Mouse (Mus musculus) liver, embryonic 12.5 days (tissue): ENCODE measurements around the gene 2210408I21Rik. TPM values are rescaled to one million over a fixed set of nuclear protein-coding genes. Genes with fewer than 3 reads are reported as not detected.

Experiments
- ATAC-seq: fragments of 200-750 bp; cut with Nextera tagmentation; 2 replicates; pipeline ENCODE4 v1.8.0; 2017; ENCODE audit warnings: moderate number of reproducible peaks, mild to moderate bottlenecking, moderate library complexity
- H3K27ac ChIP-seq: fragments of 300-500 bp; sonication (generic); 2 replicates; pipeline ENCODE4 v1.5.1; 2016; ENCODE audit warnings: mild to moderate bottlenecking
- H3K27me3 ChIP-seq: fragments of 300-500 bp; sonication (generic); replicated peaks from 2 replicates; pipeline ENCODE4 v1.6.1; 2016; ENCODE audit warnings: mild to moderate bottlenecking, moderate library complexity
- H3K36me3 ChIP-seq: fragments of 300-500 bp; sonication (generic); 2 replicates; pipeline ENCODE4 v1.6.1; 2016; ENCODE audit warnings: mild to moderate bottlenecking, moderate library complexity
- H3K4me1 ChIP-seq: fragments of 300-500 bp; sonication (generic); 2 replicates; pipeline ENCODE4 v1.6.1; 2016
- H3K4me2 ChIP-seq: fragments of 300-500 bp; sonication (generic); 2 replicates; pipeline ENCODE4 v1.6.1; 2016; ENCODE audit warnings: mild to moderate bottlenecking, moderate library complexity
- H3K4me3 ChIP-seq: fragments of 300-500 bp; sonication (generic); 2 replicates; pipeline ENCODE4 v1.5.1; 2016; ENCODE audit warnings: mild to moderate bottlenecking, moderate library complexity
- H3K9ac ChIP-seq: fragments of 300-500 bp; sonication (generic); 2 replicates; pipeline ENCODE4 v1.6.1; 2016; ENCODE audit warnings: mild to moderate bottlenecking, moderate library complexity
- H3K9me3 ChIP-seq: fragments of 300-500 bp; sonication (generic); replicated peaks from 2 replicates; pipeline ENCODE4 v1.6.1; 2016; ENCODE audit warnings: mild to moderate bottlenecking, moderate library complexity
- WGBS: fragments of 180-500 bp; shearing (Covaris S2); methylation state at CpG from one replicate; pipeline ENCODE4 v1.1.7; 2016; ENCODE audit not compliant: insufficient replicate concordance; 5-methylcytosine and 5-hydroxymethylcytosine counted together
- polyA plus RNA-seq: library from polyadenylated mRNA; unstranded; fragments of >200 nt; fragmentation: Nextera tagmentation; extraction: Ambion mirVana; gene quantifications from 2 replicates; pipeline ENCODE4 v1.2.1, GENCODE M21; 2016

The 2210408I21Rik gene
- polyA plus RNA-seq, 1 experiment from 2014 or later, result 4.1 TPM

DNA sequence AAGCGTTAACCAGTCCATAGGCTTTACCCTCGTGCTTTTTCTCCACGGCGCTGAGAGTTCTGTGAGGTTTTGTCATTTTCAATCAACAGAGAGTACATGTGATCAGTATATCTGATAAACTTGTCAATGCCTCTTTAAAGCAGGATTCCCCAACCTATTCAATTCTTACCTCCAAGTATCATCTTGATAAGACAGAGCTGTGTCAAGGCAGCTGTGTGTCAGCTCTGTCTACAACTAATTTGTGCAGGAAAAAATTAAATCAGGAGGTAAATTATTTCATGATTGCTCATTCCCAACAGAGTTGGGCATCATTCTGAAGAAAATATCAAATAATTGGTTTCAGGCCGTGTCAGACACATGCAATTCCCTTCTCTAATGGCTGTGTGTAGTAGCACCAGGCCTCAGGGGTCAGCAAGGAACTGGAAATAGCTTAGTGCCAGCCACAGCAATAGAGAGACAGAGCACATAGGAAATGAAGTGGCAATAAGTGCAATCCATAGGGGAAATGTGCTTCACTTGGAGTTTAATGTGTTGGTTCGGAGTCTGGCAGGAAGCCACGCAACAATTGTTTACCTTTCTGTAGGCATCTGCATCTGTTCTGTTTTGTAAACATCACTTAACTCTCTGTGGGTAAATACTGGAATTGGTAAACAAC is 73.6 kb downstream of the 2210408I21Rik start:
- Histone ChIP-seq H3K9ac (no peak overlapping the region), H3K27ac (no peak overlapping the region), H3K9me3 (no peaks in the 10 kb centered on the region), H3K27me3 (no peaks in the 10 kb centered on the region), H3K4me2 (no peak overlapping the region), H3K4me1 (no peaks in the 10 kb centered on the region), H3K4me3 (no peak overlapping the region), H3K36me3 (no peaks in the 10 kb centered on the region)
- 75% methylated on average over 7 of the region's 7 CpGs for WGBS
- ATAC-seq, result no peak

GRCm38 (mm10) chr13:77213196-77213595 is 77.9 kb downstream of the 2210408I21Rik start:
- H3K36me3 ChIP-seq, result no peaks in the 10 kb centered on the region
- no peak overlapping the region for H3K4me3 ChIP-seq
- H3K4me2 ChIP-seq, result no peak overlapping the region
- H3K27me3 ChIP-seq, result no peaks in the 10 kb centered on the region
- H3K27ac ChIP-seq, result no peak overlapping the region
- no peaks in the 10 kb centered on the region for H3K4me1 ChIP-seq
- no peak overlapping the region for H3K9ac ChIP-seq
- no peak for ATAC-seq
- no peaks in the 10 kb centered on the region for H3K9me3 ChIP-seq

GRCm38 (mm10) chr13:77215460-77215859 is 80.1 kb downstream of the 2210408I21Rik start:
- H3K4me3 ChIP-seq, result no peak overlapping the region
- no peak for ATAC-seq
- no peak overlapping the region for H3K27ac ChIP-seq
- no peaks in the 10 kb centered on the region for H3K9me3 ChIP-seq
- H3K9ac ChIP-seq, result no peak overlapping the region
- H3K4me2 ChIP-seq, result no peak overlapping the region
- H3K27me3 ChIP-seq, result no peaks in the 10 kb centered on the region
- WGBS, result 64% methylated on average over 2 of the region's 2 CpGs
- H3K4me1 ChIP-seq, result no peaks in the 10 kb centered on the region
- no peaks in the 10 kb centered on the region for H3K36me3 ChIP-seq

DNA sequence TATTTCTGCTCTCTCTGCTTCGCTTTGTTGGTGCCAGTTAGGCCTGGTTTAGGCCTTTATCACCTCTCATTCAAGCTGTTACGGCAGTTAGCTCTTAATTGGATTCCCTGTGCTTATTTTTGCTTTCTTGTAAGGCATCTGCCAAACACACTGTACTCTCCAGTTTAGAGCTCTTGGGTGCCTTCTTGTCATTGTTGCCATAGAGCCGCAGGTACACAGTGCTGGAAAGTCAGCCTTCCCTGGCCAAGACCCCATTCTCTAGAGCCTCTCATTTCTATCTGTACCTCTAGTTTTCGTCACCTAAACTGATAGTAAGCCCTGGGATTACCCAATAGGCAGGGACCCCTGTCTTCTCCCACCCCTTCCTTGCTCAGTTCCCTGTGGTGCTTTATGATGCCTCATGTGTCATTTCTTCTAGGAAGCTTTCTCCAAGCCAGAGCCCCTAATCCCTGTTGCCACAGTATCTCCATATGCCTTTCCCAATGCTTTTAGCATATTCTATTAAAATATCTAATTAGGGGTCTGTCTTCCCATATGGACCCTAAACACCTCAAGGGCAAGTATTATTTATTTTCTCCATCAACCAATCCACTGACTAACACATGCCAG is 82.4 kb downstream of the 2210408I21Rik start:
- no peak overlapping the region for H3K4me2 ChIP-seq
- no peak overlapping the region for H3K27ac ChIP-seq
- no peak overlapping the region for H3K4me3 ChIP-seq
- no peaks in the 10 kb centered on the region for H3K9me3 ChIP-seq
- H3K36me3 ChIP-seq, result no peaks in the 10 kb centered on the region
- WGBS, result 70% methylated on average over 4 of the region's 4 CpGs
- H3K27me3 ChIP-seq, result no peaks in the 10 kb centered on the region
- no peak for ATAC-seq
- H3K4me1 ChIP-seq, result no peaks in the 10 kb centered on the region
- no peak overlapping the region for H3K9ac ChIP-seq

DNA sequence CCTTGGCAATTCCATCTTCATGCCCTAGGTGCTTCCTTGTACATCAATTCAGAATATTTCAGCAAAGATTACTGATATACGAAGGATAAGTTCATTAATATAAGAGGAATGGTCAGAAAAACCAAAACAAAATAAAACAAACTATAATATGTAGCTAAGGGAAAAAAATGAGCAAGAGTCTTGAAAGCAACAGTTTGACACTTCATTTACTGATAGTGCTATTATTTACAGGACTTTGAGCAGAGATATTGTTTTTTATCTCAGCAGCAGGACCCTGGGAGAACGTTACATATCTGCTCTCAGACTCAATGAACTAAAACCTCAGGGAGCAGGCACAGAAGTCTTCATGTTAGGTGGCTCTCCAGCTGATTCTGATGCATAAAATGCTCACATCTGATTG is 85.7 kb downstream of the 2210408I21Rik start:
- no peak overlapping the region for H3K4me2 ChIP-seq
- no peak overlapping the region for H3K27ac ChIP-seq
- no peaks in the 10 kb centered on the region for H3K9me3 ChIP-seq
- H3K36me3 ChIP-seq, result no peaks in the 10 kb centered on the region
- H3K4me3 ChIP-seq, result no peak overlapping the region
- no peak overlapping the region for H3K9ac ChIP-seq
- WGBS, result 51% methylated on average over 2 of the region's 2 CpGs
- ATAC-seq, result no peak
- H3K4me1 ChIP-seq, result no peaks in the 10 kb centered on the region
- no peaks in the 10 kb centered on the region for H3K27me3 ChIP-seq

- ATAC-seq, result no peak
- H3K4me2 ChIP-seq, result no peak overlapping the region
- WGBS, result 82% methylated on average over 6 of the region's 6 CpGs
- no peak overlapping the region for H3K4me3 ChIP-seq
- H3K36me3 ChIP-seq, result no peaks in the 10 kb centered on the region
- no peak overlapping the region for H3K9ac ChIP-seq
- H3K27me3 ChIP-seq, result no peaks in the 10 kb centered on the region
- no peak overlapping the region for H3K27ac ChIP-seq
- H3K4me1 ChIP-seq, result no peaks in the 10 kb centered on the region
- H3K9me3 ChIP-seq, result no peaks in the 10 kb centered on the region
Measured at GRCm38 (mm10) chr13:77256541-77256940, 121.2 kb downstream of the 2210408I21Rik start.

GRCm38 (mm10) chr13:77262715-77263338 is 127.5 kb downstream of the 2210408I21Rik start:
- 64% methylated on average over 3 of the region's 3 CpGs for WGBS
- Histone ChIP-seq H3K4me3 (no peak overlapping the region), H3K4me1 (0 out of 2 replicates have a peak, but pooled peaks cover 3% of the 10 kb centered on the region), H3K9me3 (no peaks in the 10 kb centered on the region), H3K27me3 (no peaks in the 10 kb centered on the region), H3K27ac (no peak overlapping the region), H3K36me3 (no peaks in the 10 kb centered on the region), H3K9ac (no peak overlapping the region), H3K4me2 (no peak overlapping the region)
- no peak for ATAC-seq

GRCm38 (mm10) chr13:77263400-77264179 is 128.2 kb downstream of the 2210408I21Rik start:
- no peaks in the 10 kb centered on the region for H3K27me3 ChIP-seq

GRCm38 (mm10) chr13:77264481-77264880 is 129.1 kb downstream of the 2210408I21Rik start:
- H3K27me3 ChIP-seq, result no peaks in the 10 kb centered on the region
- no peak overlapping the region for H3K27ac ChIP-seq
- H3K4me2 ChIP-seq, result no peak overlapping the region
- H3K9ac ChIP-seq, result no peak overlapping the region
- 40% methylated on average over 1 of the region's 1 CpGs for WGBS
- 0 out of 2 replicates have a peak, but pooled peaks cover 3% of the 10 kb centered on the region for H3K4me1 ChIP-seq
- peak; percentile 49; the same call in 1 of the 2 replicates for ATAC-seq
- H3K9me3 ChIP-seq, result no peaks in the 10 kb centered on the region
- no peaks in the 10 kb centered on the region for H3K36me3 ChIP-seq
- no peak overlapping the region for H3K4me3 ChIP-seq

More at GRCm38 (mm10) chr13:77263400-77264179, 128.2 kb downstream of the 2210408I21Rik start:
- Histone ChIP-seq H3K4me3 (no peak overlapping the region), H3K27ac (no peak overlapping the region), H3K9me3 (no peaks in the 10 kb centered on the region), H3K36me3 (no peaks in the 10 kb centered on the region), H3K9ac (no peak overlapping the region), H3K4me1 (0 out of 2 replicates have a peak, but pooled peaks cover 3% of the 10 kb centered on the region), H3K4me2 (no peak overlapping the region)
- 72% methylated on average over 7 of the region's 7 CpGs for WGBS
- ATAC-seq, result no peak

GRCm38 (mm10) chr13:77275172-77275747 is 139.9 kb downstream of the 2210408I21Rik start:
- no peak for ATAC-seq
- no peaks in the 10 kb centered on the region for H3K9me3 ChIP-seq
- H3K9ac ChIP-seq, result no peak overlapping the region
- 59% methylated on average over 3 of the region's 3 CpGs for WGBS
- no peak overlapping the region for H3K4me2 ChIP-seq
- H3K4me3 ChIP-seq, result no peak overlapping the region
- H3K36me3 ChIP-seq, result no peaks in the 10 kb centered on the region
- H3K4me1 ChIP-seq, result no peaks in the 10 kb centered on the region
- no peaks in the 10 kb centered on the region for H3K27me3 ChIP-seq
- H3K27ac ChIP-seq, result no peak overlapping the region

- no peak overlapping the region for H3K4me2 ChIP-seq
- ATAC-seq, result no peak
- no peak overlapping the region for H3K9ac ChIP-seq
- no peaks in the 10 kb centered on the region for H3K27me3 ChIP-seq
- 65% methylated on average over 7 of the region's 7 CpGs for WGBS
- H3K4me3 ChIP-seq, result no peak overlapping the region
- H3K27ac ChIP-seq, result no peak overlapping the region
- no peaks in the 10 kb centered on the region for H3K36me3 ChIP-seq
- H3K9me3 ChIP-seq, result no peaks in the 10 kb centered on the region
- H3K4me1 ChIP-seq, result no peaks in the 10 kb centered on the region
Measured at GRCm38 (mm10) chr13:77278659-77279413, 143.5 kb downstream of the 2210408I21Rik start.
